Mouse (Mus musculus): Measurements from ENCODE around the gene Wsb2. TPM values are rescaled to one million over a fixed set of nuclear protein-coding genes. Genes with fewer than 3 reads are reported as not detected.
"Not testable (repeated sequence)": the region's sequence is repeated elsewhere in the genome, so short reads cannot be mapped to it uniquely, and the experiment has no call there.

Wsb2 gene
- polyA plus RNA-seq, 1 experiment: 205 TPM

DNA sequence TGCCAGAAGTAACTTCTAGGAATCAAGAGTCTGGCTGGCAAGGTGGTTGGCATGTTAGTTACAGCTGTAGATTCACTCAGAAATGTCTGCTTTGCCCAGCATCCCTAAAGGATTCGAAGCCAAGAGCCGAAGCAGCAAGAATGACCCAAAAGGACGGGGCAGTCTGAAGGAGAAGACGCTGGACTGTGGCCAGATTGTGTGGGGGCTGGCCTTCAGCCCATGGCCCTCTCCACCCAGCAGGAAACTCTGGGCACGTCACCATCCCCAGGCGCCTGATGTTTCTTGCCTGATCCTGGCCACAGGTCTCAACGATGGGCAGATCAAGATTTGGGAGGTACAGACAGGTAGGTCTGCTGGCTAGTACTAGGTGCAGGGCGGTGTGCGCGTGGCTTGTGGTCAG, 13.5 kb downstream of the Wsb2 start:
- no peak for TF ChIP-seq POLR2A (IDR thresholded peaks at IDR 0.05; ENCODE audit: low read depth, low read length)
- no peak for TF ChIP-seq CTCF (conservative IDR thresholded peaks at IDR 0.05; ENCODE audit: insufficient read depth, insufficient read length, low read depth, low read length)
- H3K4me1 ChIP-seq (ENCODE audit: control insufficient read depth, insufficient read depth, low read length): peaks cover 18% of the 10 kb centered on the region
- DNase-seq: peak; percentile 82
- H3K27ac ChIP-seq (ENCODE audit: insufficient read depth, low read depth, low read length): no peak overlapping the region
- H3K27me3 ChIP-seq (replicated peaks; ENCODE audit: control insufficient read depth, insufficient read depth, low read length): no peaks in the 10 kb centered on the region
- H3K4me3 ChIP-seq (ENCODE audit: insufficient read depth, low read depth, low read length): no peak overlapping the region
- no peaks in the 10 kb centered on the region; the same call in 1 of the 2 replicates for H3K36me3 ChIP-seq (ENCODE audit: control insufficient read depth, insufficient read depth, low read length)
- 29% methylated on average over 10 of the region's 10 CpGs for WGBS

DNA sequence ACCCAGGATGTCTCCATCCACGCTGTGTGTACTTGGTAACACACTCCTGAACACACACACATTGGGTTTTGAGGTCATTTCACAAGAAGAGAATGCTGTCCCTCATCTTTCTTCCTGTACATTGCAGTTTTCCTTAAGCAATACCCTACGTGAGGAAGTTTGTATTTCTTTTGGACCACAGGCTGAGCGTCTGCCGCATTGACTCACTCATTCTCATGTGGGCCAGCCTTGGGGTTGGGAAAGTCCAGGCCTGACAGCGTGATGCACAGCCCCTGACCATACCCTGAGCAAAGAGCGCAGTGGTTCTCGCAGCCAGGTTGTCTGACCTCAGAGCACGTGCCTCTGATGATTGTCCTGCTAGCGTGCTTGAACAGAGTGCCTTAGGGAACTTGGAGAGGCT, 16.3 kb downstream of the Wsb2 start:
- peaks cover 9% of the 10 kb centered on the region; the same call in 1 of the 2 replicates for H3K4me1 ChIP-seq (ENCODE audit: control insufficient read depth, insufficient read depth, low read length)
- no peak overlapping the region for H3K4me3 ChIP-seq (ENCODE audit: insufficient read depth, low read depth, low read length)
- no peaks in the 10 kb centered on the region for H3K27me3 ChIP-seq (replicated peaks; ENCODE audit: control insufficient read depth, insufficient read depth, low read length)
- no peak overlapping the region for H3K27ac ChIP-seq (ENCODE audit: insufficient read depth, low read depth, low read length)
- no peaks in the 10 kb centered on the region for H3K36me3 ChIP-seq (ENCODE audit: control insufficient read depth, insufficient read depth, low read length)
- WGBS: 93% methylated on average over 9 of the region's 9 CpGs
- DNase-seq: no peak
- TF ChIP-seq CTCF (conservative IDR thresholded peaks at IDR 0.05; ENCODE audit: insufficient read depth, insufficient read length, low read depth, low read length) (no peak), POLR2A (IDR thresholded peaks at IDR 0.05; ENCODE audit: low read depth, low read length) (no peak)

GRCm38 (mm10) chr5:117374372-117375049, 17.4 kb downstream of the Wsb2 start:
- Histone ChIP-seq H3K27me3 (replicated peaks; ENCODE audit: control insufficient read depth, insufficient read depth, low read length) (no peaks in the 10 kb centered on the region), H3K36me3 (ENCODE audit: control insufficient read depth, insufficient read depth, low read length) (no peaks in the 10 kb centered on the region), H3K4me3 (ENCODE audit: insufficient read depth, low read depth, low read length) (no peak overlapping the region), H3K27ac (ENCODE audit: insufficient read depth, low read depth, low read length) (no peak overlapping the region), H3K4me1 (ENCODE audit: control insufficient read depth, insufficient read depth, low read length) (peaks cover 9% of the 10 kb centered on the region; the same call in 1 of the 2 replicates)
- no peak for TF ChIP-seq POLR2A (IDR thresholded peaks at IDR 0.05; ENCODE audit: low read depth, low read length)
- DNase-seq: no peak
- WGBS: 85% methylated on average over 7 of the region's 7 CpGs

DNA sequence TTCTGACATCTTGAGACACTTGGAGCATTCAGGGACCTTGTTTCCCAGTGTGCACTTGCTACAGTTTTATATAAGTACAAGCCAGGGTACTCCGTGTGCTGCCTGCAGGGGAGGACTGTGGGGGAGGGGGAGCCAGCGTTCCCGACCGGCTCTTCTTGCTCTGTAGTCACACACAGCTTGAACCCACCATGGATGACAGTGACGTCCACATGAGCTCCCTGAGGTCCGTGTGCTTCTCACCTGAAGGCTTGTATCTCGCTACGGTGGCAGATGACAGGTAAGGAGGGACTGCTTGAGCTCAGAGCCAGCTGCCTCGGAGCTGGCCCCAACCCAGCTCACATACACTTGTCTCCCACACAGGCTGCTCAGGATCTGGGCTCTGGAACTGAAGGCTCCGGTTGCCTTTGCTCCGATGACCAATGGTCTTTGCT, 19.2 kb downstream of the Wsb2 start:
- H3K4me1 ChIP-seq (ENCODE audit: control insufficient read depth, insufficient read depth, low read length): no peaks in the 10 kb centered on the region
- H3K27ac ChIP-seq (ENCODE audit: insufficient read depth, low read depth, low read length): no peak overlapping the region
- TF ChIP-seq POLR2A (IDR thresholded peaks at IDR 0.05; ENCODE audit: low read depth, low read length) (no peak), CTCF (conservative IDR thresholded peaks at IDR 0.05; ENCODE audit: insufficient read depth, insufficient read length, low read depth, low read length) (no peak)
- H3K36me3 ChIP-seq (ENCODE audit: control insufficient read depth, insufficient read depth, low read length): no peaks in the 10 kb centered on the region
- 77% methylated on average over 11 of the region's 11 CpGs for WGBS
- H3K27me3 ChIP-seq (replicated peaks; ENCODE audit: control insufficient read depth, insufficient read depth, low read length): no peaks in the 10 kb centered on the region
- no peak for DNase-seq
- no peak overlapping the region for H3K4me3 ChIP-seq (ENCODE audit: insufficient read depth, low read depth, low read length)

DNA sequence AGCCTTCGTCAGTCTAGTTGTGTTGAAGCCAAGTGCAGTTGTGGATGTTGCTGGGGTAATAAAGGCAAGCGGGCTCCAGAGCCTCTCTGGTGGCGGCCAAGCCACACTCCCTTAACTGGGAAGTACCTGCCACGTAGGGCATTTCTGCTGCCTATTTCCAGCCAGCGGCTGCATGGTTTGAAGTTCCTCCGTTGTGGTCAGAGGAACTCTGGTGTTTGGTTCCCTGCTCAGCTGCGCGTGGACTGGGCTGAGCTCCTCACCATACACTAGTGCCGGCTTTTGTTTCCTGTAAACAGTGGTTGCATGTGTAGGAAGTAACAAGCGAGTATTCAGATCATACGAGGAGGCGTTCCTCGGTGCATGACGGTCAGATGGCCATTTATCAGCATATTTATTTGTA, 20.6 kb downstream of the Wsb2 start:
- H3K27ac ChIP-seq (ENCODE audit: insufficient read depth, low read depth, low read length); H3K36me3 ChIP-seq (ENCODE audit: control insufficient read depth, insufficient read depth, low read length); H3K4me3 ChIP-seq (ENCODE audit: insufficient read depth, low read depth, low read length); DNase-seq; H3K27me3 ChIP-seq (replicated peaks; ENCODE audit: control insufficient read depth, insufficient read depth, low read length); H3K4me1 ChIP-seq (ENCODE audit: control insufficient read depth, insufficient read depth, low read length): not testable (repeated sequence)
- 81% methylated on average over 14 of the region's 14 CpGs for WGBS

- no peak for DNase-seq
- H3K4me1 ChIP-seq (ENCODE audit: control insufficient read depth, insufficient read depth, low read length): no peaks in the 10 kb centered on the region
- TF ChIP-seq POLR2A (IDR thresholded peaks at IDR 0.05; ENCODE audit: low read depth, low read length): no peak
- TF ChIP-seq CTCF (conservative IDR thresholded peaks at IDR 0.05; ENCODE audit: insufficient read depth, insufficient read length, low read depth, low read length): no peak
- H3K36me3 ChIP-seq (ENCODE audit: control insufficient read depth, insufficient read depth, low read length): no peaks in the 10 kb centered on the region
- no peak overlapping the region for H3K4me3 ChIP-seq (ENCODE audit: insufficient read depth, low read depth, low read length)
- H3K27ac ChIP-seq (ENCODE audit: insufficient read depth, low read depth, low read length): no peak overlapping the region
- no peaks in the 10 kb centered on the region for H3K27me3 ChIP-seq (replicated peaks; ENCODE audit: control insufficient read depth, insufficient read depth, low read length)
- WGBS: 67% methylated on average over 4 of the region's 4 CpGs
Measured at GRCm38 (mm10) chr5:117380199-117380598, 23.1 kb downstream of the Wsb2 start.

GRCm38 (mm10) chr5:117381785-117382184, 24.7 kb downstream of the Wsb2 start:
- Histone ChIP-seq H3K27ac (ENCODE audit: insufficient read depth, low read depth, low read length) (no peak overlapping the region), H3K36me3 (ENCODE audit: control insufficient read depth, insufficient read depth, low read length) (no peaks in the 10 kb centered on the region), H3K27me3 (replicated peaks; ENCODE audit: control insufficient read depth, insufficient read depth, low read length) (no peaks in the 10 kb centered on the region), H3K4me3 (ENCODE audit: insufficient read depth, low read depth, low read length) (no peak overlapping the region), H3K4me1 (ENCODE audit: control insufficient read depth, insufficient read depth, low read length) (no peaks in the 10 kb centered on the region)
- 75% methylated on average over 7 of the region's 7 CpGs for WGBS
- no peak for DNase-seq
- TF ChIP-seq POLR2A (IDR thresholded peaks at IDR 0.05; ENCODE audit: low read depth, low read length) (no peak), CTCF (conservative IDR thresholded peaks at IDR 0.05; ENCODE audit: insufficient read depth, insufficient read length, low read depth, low read length) (no peak)
